Mouse (Mus musculus) layer of hippocampus, postnatal 36 days (tissue): ENCODE measurements around the gene Rps25. TPM values are rescaled to one million over a fixed set of nuclear protein-coding genes. Genes with fewer than 3 reads are reported as not detected.
A peak's percentile ranks its signal among the peaks of the same experiment; 100 is the strongest.
"Not testable (repeated sequence)": the region's sequence is repeated elsewhere in the genome, so short reads cannot be mapped to it uniquely, and the experiment has no call there.

Source experiments
- DNase-seq, 2 experiments: peaks; one replicate each; pipeline ENCODE4 v3.0.0; 2022
- total RNA-seq, 2 experiments: library from RNA; stranded (reverse); gene quantifications; 2 replicates each; pipeline ENCODE4 v1.2.3; 2021

Gene Rps25
- total RNA-seq, 2 experiments from 2014 or later = 660 to 671 TPM

- no peak for DNase-seq
These were observed 1.9 kb upstream of the Rps25 start for GRCm38 (mm10) chr9:44405011-44405410.

- DNase-seq = no peak
These were observed 786 bp downstream of the Rps25 start for GRCm38 (mm10) chr9:44407752-44408097.

GRCm38 (mm10) chr9:44408693-44409092 is 1.8 kb downstream of the Rps25 start:
- not testable (repeated sequence) for DNase-seq

DNA sequence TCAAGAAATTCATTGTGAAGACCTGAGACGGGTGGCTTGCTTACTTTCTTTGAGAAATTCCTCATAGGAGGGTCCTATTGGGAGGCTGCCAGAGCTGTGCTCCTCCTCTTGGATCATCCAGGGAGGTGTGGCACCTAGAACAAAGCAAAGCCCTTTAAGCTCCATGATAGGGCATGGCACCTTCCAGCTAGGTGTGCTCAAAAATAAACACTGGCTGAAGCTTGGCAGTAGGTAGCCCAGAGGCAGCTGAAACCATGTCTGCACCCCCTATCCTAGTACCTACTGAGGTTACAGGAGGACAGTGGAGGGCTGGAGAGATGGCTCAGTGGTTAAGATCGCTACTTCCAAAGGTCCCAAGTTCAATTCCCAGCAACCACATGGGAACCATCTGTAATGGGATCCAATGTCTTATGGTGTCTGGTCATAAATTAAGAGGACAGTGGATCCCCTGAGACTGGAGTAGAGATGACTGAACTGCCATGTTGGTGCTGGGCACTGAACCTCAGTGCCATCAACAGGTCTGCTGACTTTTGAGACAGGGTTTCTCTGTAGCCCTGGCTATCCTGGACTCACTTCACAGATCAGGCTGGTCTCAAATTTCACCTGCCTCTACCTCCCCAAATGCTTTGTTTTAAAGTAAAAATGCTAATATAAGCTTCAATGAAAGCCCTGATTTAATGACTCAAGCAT is 3.9 kb downstream of the Rps25 start:
- DNase-seq = no peak

- DNase-seq = no peak
These were observed 4.7 kb downstream of the Rps25 start for GRCm38 (mm10) chr9:44411601-44412130.

GRCm38 (mm10) chr9:44412306-44412705 is 5.4 kb downstream of the Rps25 start:
- DNase-seq = no peak

DNA sequence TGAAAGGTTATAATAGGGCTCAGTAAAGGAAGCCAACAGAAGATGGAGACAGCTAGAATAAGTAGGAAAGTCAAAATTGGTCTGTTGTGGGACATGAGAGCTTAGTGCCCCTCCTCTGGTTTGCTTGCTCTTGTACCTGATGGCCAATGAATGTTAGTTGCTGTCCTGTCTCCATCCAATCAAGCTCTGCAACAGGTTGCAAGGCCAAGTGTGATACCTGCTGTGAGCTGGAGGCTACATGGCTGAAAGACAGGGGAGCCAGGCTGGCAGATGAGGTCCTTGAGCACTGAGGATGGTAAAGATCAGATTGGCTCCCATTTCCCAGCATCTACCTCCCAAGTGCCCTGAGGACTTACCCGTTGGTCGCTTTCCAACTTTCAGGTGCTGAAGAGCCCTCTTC is 5.8 kb downstream of the Rps25 start:
- DNase-seq = no peak

GRCm38 (mm10) chr9:44417156-44417891 is 10.4 kb downstream of the Rps25 start:
- no peak for DNase-seq

- peak; percentile 94 to 95 for DNase-seq
These were observed 11.0 kb downstream of the Rps25 start for GRCm38 (mm10) chr9:44417892-44418363.

DNA sequence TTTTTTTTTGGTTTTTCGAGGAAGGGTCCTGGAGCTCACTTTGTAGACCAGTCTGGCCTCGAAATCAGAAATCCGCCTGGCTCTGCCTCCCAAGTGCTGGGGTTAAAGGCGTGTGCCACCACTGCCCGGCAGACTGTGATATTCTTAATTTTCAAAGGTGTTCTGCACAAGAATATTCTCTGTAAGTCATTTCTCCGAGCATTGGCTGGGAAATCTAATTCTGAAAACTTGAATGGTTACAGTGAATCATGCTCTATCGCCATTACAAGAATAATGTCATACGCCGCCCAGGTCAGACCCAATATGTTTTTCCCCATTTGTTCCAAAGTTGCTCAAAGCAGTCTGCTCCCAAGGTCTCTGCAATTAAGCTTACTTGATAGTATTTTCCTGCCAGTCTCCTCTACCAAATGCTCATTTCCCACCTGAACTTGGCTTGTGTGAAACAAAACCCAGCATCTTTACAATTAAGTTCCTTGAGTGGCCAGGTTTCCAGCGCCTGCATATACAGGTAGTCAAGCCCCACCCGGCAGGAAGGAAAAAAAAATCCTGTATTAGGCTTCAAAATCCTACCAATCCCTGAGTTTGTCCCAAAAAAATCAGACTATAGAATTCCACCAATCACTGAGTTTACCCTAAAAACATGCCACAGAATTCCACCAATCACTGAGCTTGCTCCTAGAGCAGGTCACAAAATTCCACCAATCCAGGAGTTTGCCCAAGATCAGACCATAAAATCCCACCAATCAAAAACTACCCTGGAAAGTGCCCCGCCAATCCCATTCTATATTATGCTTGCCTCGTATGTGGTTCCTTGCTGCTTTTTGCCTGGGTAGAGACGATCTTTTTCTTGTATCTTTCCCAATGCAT is 11.8 kb downstream of the Rps25 start, which contains the start of gene Ccdc84:
Ccdc84 (minus strand) TSS at position 51 of the 867 bp plus-strand sequence.
- DNase-seq = no peak

- DNase-seq = not testable (repeated sequence)
These were observed 12.8 kb downstream of the Rps25 start for GRCm38 (mm10) chr9:44419730-44420129.

DNA sequence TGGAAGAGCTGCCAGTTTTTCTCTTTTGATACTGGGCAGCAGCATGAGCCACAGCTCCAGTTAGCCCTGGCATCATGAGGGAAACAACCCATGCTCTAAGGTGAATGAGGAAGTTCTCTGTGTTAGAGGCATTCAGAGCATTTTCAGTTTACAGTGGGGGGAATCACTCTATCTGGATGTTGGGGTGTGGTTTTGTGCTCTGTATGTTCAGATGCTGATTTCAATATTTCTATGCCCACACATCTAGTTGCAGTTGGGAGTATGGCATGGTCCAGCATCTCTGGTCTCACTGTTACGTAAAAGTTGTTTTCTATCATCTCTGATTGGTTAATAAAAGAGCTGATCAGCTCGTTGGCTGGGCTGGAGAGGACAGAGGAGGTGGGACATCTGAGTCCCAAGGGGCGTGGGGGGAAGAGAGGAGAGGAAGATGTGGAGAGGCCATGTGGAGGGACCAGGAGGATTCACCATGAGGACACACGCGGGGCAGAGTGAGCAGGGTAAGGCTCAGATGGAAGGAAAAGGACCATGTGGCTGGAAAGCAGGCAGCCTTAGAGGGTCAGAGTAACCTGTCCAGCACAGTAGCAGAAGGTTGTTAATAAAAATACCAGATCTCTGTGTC is 13.4 kb downstream of the Rps25 start:
- DNase-seq = no peak

GRCm38 (mm10) chr9:44423576-44423975 is 16.6 kb downstream of the Rps25 start:
- no peak for DNase-seq

GRCm38 (mm10) chr9:44432577-44433185 is 25.7 kb downstream of the Rps25 start:
- no peak for DNase-seq

DNA sequence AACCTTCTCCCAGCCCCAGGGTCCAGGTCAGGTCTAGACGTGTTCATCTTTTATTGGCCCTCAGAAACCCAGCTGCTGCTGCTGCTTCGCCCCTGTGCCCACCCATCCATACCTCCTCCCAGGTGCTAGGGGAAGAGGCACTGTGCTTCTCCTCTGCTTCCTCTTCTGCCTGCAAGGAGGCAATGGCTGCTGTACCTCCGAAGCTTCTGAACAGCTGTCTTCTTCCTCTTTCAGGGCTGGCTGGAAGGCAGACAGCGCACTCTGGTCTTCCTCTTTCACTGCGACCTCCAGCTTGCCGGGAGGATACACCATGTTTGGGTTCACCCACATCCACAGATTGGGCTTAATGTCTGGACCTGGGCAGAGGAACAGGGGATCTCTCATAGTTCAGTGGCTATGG is 28.8 kb downstream of the Rps25 start:
- no peak for DNase-seq

GRCm38 (mm10) chr9:44440961-44441360 is 34.0 kb downstream of the Rps25 start, which contains the start of gene Foxr1:
Gene Foxr1, minus strand, starts transcription at chr9:44441136.
- no peak for DNase-seq

GRCm38 (mm10) chr9:44444402-44445025 is 37.6 kb downstream of the Rps25 start:
- not testable (repeated sequence) for DNase-seq

- DNase-seq = no peak
These were observed 43.4 kb downstream of the Rps25 start for GRCm38 (mm10) chr9:44450387-44450786.

DNA sequence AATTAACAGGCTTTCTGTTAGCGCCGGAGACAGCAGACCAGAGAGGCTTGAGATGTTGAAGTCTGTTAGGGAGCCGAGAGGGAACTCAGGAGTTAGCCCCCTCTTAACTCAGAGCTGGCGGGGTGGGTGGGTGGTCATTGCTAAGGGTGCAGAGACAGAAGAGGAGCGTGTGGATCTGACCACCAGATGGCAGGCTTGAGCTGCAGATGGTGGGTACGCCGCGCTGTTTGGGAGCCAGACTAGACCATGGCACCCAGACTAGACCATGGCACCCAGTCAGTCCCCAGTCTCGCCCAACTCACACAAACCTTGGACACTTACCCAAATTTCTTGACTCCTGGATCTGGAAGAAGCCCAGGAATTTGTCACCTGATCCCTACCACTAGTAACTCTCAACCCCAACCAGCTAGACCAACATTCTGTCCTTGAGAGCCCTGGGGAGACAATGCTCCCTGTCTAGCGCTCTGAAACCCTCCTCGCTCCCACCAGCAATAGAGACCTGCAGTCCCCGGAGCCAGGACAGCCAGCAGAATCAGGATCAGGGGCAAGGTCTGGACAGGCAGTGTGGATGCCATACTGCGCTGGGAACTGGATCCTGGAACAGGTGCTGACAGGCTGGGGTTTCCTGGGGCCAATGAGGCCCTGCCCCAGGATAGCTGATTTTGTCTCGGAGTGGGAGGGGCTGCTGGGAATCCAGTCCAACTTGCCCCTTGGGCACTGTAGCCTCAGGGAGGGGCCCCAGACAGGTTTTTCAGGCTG is 47.4 kb downstream of the Rps25 start:
- peak; percentile 81 to 87 for DNase-seq

DNA sequence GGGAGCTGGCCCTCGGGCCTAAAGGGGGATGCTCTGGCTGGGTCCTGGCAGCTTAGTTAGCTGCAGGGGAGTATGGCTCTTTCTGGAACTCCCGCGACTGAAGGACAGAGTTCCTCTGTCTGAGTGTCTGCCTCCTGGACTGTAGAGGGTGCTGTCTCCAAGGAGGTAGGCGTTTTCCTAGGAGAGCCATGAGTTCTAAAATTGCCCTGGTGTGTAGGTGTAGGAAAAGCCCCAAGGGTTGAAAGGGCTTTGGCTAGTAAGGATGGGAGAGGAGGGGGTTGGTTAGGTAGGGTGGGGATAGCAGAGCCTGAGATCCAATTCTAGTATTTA is 47.9 kb downstream of the Rps25 start, which contains the start of gene Upk2:
Upk2 (minus strand) TSS at position 86 of the 330 bp plus-strand sequence.
- no peak for DNase-seq
